Mouse (Mus musculus) MEL (cell line): ENCODE data around the gene Gm10320.

ENCODE experiments used
- CTCF ChIP-seq, 3 experiments: IDR thresholded peaks in 2 of 3; conservative IDR thresholded peaks in 1 of 3; 2 replicates each; pipeline ENCODE4 v1.5.1; 2011 to 2012; ENCODE audit warnings: low read length in 3 of 3, low read depth in 2 of 3, mild to moderate bottlenecking in 2 of 3, improper control_type of control experiment in 1 of 3, inconsistent platforms in 1 of 3, mixed read lengths in 1 of 3, moderate library complexity in 1 of 3; ENCODE audit not compliant: control insufficient read depth in 1 of 3, insufficient read depth in 1 of 3, poor library complexity in 1 of 3, severe bottlenecking in 1 of 3
- E2F4 ChIP-seq: IDR thresholded peaks from 2 replicates; pipeline ENCODE4 v1.6.1; 2011; ENCODE audit warnings: low read depth, low read length, improper control_type of control experiment, borderline replicate concordance
- HCFC1 ChIP-seq: IDR thresholded peaks from 2 replicates; pipeline ENCODE4 v1.6.1; 2012; ENCODE audit warnings: low read depth, mild to moderate bottlenecking, inconsistent platforms, low read length, improper control_type of control experiment, moderate library complexity
- JUND ChIP-seq: IDR thresholded peaks from 2 replicates; pipeline ENCODE4 v1.6.1; 2011; ENCODE audit warnings: low read depth, mild to moderate bottlenecking, improper control_type of control experiment, low read length
- MAX ChIP-seq: IDR thresholded peaks from 2 replicates; pipeline ENCODE4 v1.6.1; 2011; ENCODE audit warnings: low read length, improper control_type of control experiment
- MXI1 ChIP-seq: IDR thresholded peaks from 2 replicates; pipeline ENCODE4 v1.6.1; 2011; ENCODE audit warnings: mild to moderate bottlenecking, low read depth, low read length, improper control_type of control experiment
- MYB ChIP-seq: IDR thresholded peaks from 2 replicates; pipeline ENCODE4 v1.6.1; 2011; ENCODE audit warnings: mild to moderate bottlenecking, low read depth, low read length, improper control_type of control experiment
- POLR2A ChIP-seq, 2 experiments: IDR thresholded peaks; 2 replicates each; pipeline ENCODE4 v1.6.1; 2011 to 2012; ENCODE audit warnings: low read length in 2 of 2, mild to moderate bottlenecking in 2 of 2, control low read depth in 1 of 2, improper control_type of control experiment in 1 of 2, low read depth in 1 of 2, moderate library complexity in 1 of 2; ENCODE audit not compliant: control insufficient read depth in 1 of 2, insufficient read depth in 1 of 2, poor library complexity in 1 of 2
- RAD21 ChIP-seq: IDR thresholded peaks from 2 replicates; pipeline ENCODE4 v1.6.1; 2011; ENCODE audit warnings: mild to moderate bottlenecking, low read depth, low read length, improper control_type of control experiment
- RCOR1 ChIP-seq: IDR thresholded peaks from 2 replicates; pipeline ENCODE4 v1.6.1; 2012; ENCODE audit warnings: low read depth, mild to moderate bottlenecking, inconsistent platforms, low read length, improper control_type of control experiment
- USF1 ChIP-seq: IDR thresholded peaks from 2 replicates; pipeline ENCODE4 v1.6.1; 2014; ENCODE audit warnings: low read depth, mild to moderate bottlenecking, inconsistent platforms, low read length, improper control_type of control experiment, moderate library complexity
- USF2 ChIP-seq, 2 experiments: IDR thresholded peaks; 2 replicates each; pipeline ENCODE4 v1.6.1; 2011 to 2012; ENCODE audit warnings: improper control_type of control experiment in 2 of 2, low read length in 2 of 2, borderline replicate concordance in 1 of 2, inconsistent platforms in 1 of 2, low read depth in 1 of 2, mild to moderate bottlenecking in 1 of 2; ENCODE audit not compliant: insufficient read depth in 1 of 2
- ZNF384 ChIP-seq: IDR thresholded peaks from 2 replicates; pipeline ENCODE4 v1.6.1; 2012; ENCODE audit warnings: low read depth, mild to moderate bottlenecking, inconsistent platforms, low read length, improper control_type of control experiment

GRCm38 (mm10) chr13:98476839-98477495, 14.8 kb downstream of the Gm10320 start:
- TF ChIP-seq CTCF (IDR thresholded peaks at IDR 0.05 in 2 of 3, conservative IDR thresholded peaks at IDR 0.05 in 1 of 3; ENCODE audit: control insufficient read depth in 1 of 3, insufficient read depth in 1 of 3, low read depth in 2 of 3, low read length in 3 of 3, poor library complexity in 1 of 3, severe bottlenecking in 1 of 3) (no peak), RAD21 (no peak), MAX (no peak), JUND (no peak), HCFC1 (no peak), POLR2A (IDR thresholded peaks at IDR 0.05; ENCODE audit: control insufficient read depth in 1 of 2, insufficient read depth in 1 of 2, low read depth in 1 of 2, low read length in 2 of 2, poor library complexity in 1 of 2) (no peak), MYB (no peak), E2F4 (no peak), RCOR1 (no peak), USF1 (no peak), ZNF384 (no peak), MXI1 (no peak), USF2 (IDR thresholded peaks at IDR 0.05; ENCODE audit: borderline replicate concordance in 1 of 2, insufficient read depth in 1 of 2, low read depth in 1 of 2, low read length in 2 of 2) (no peak)
